Mouse (Mus musculus) cerebellum, postnatal 25 days (tissue): Measurements from ENCODE around the gene Srsf4.

Experiments
- DNase-seq, 2 experiments: peaks; one replicate each; pipeline ENCODE4 v3.0.0; 2021; ENCODE audit warnings: mixed read lengths in 2 of 2

The Srsf4 gene

GRCm38 (mm10) chr4:131916425-131916824 lies 43.0 kb downstream of the Srsf4 start:
- DNase-seq = peak; percentile 76 to 84

DNA sequence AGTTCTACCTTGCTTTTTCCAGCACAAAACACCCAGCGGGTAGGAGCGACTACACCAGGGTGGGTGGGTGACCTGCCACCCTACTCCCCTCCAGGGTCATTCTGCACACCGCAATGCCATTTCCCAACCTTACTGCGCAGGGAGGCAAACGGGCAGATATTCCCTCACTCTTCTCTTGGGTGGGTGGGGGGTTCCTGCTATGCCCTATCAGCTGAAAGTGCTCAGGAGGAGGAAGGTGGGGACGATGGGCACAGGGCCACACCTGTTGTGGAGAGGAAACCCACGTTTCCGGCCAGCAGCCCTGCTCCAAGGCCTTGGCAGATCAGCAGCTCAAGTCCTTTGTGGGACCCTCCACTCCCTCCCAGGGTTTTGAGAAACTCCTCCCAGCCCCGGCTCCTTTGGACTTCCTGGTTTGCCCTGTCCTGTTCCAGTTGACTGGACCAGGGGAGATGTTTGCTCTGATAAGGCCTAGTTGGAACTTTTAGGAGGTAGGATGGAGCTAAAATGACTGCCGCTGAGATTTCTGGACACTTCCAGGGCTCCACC lies 43.7 kb downstream of the Srsf4 start:
- DNase-seq = no peak

- no peak for DNase-seq
Measured at GRCm38 (mm10) chr4:131918026-131918533, 44.7 kb downstream of the Srsf4 start.

DNA sequence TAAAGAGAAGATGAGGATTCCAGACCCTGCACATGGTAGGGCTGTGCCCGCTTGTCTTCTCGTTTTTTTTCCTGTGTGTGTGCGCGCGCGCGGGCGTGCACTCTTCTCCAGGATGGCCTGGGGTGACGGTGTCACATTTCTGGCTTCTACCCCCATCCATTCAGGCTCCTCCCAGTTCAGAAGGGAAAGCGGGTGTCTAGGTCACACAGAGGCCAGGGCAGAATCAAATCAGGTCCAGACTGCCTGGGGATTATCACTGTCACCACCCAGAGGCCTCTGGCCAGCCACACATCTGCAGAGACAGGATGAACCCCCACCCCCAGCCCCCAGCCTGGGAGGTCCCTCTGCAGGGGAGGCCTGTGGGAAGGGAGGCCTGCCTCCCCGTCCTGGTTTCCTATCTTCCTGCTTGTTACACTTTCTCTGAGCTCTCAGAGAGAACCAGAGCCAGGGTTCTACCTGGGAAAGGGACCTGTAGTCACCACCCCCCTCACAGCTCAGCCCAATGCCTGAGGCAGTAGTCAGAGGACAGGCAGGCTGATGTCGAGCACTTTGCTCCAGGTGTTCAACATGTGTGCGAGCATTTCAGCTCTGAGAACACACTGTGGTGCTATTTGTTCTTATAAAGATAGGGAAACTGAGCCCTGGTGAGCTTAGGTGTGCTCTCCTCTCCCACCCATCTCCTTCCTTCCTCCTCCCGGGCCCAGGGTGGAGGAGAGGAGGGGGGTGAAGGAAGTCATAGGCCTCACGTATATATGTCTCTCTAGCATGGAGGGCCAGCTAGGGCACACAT lies 45.5 kb downstream of the Srsf4 start:
- no peak for DNase-seq

GRCm38 (mm10) chr4:131919506-131920140 lies 46.2 kb downstream of the Srsf4 start:
- DNase-seq = no peak

GRCm38 (mm10) chr4:131920141-131920594 lies 46.8 kb downstream of the Srsf4 start:
- no peak for DNase-seq

GRCm38 (mm10) chr4:131920595-131921351 lies 47.4 kb downstream of the Srsf4 start:
- DNase-seq = peak; percentile 45 to 57

- no peak for DNase-seq
Measured at GRCm38 (mm10) chr4:131921461-131922346, 48.3 kb downstream of the Srsf4 start, which contains the start of gene Tmem200b. Gene Tmem200b (plus strand): TSS chr4:131921771.

- DNase-seq = no peak
Measured at GRCm38 (mm10) chr4:131922404-131922803, 49.0 kb downstream of the Srsf4 start.

DNA sequence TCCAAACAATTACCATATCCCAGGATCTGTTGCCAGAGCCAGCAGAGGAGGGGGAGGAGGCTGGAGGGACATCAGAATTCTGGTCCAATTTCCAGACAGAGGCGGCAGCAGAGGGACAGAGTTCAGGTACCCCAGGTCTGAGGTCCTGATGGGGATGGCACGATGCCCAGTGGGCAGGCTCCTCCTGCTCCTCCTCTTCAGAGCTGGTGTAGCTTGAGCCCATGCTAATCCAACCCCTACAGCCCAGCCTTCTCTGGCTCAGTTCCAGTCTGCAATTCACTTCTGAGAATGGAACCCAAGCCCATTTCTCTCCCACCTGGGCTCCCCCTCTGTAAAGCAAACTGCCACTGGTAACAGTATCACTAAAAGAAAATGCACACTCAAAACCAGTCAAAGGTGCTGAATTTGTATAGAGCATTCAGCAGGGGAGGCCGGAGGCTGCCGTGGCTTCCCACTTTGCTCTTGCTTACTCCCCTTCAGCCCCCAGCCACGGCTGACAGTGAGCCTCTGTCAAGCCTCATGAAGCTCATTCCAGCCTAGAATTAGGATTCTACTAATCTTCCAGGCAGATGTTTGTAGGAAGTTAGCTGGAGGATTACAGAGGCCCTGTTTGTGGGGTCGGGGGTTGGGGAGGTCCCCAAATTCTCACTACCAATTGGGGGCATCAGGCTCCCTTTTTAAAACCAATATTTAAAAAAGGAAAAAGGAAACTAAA lies 50.8 kb downstream of the Srsf4 start:
- peak in 1 of 2 experiments; percentile 53 for DNase-seq

DNA sequence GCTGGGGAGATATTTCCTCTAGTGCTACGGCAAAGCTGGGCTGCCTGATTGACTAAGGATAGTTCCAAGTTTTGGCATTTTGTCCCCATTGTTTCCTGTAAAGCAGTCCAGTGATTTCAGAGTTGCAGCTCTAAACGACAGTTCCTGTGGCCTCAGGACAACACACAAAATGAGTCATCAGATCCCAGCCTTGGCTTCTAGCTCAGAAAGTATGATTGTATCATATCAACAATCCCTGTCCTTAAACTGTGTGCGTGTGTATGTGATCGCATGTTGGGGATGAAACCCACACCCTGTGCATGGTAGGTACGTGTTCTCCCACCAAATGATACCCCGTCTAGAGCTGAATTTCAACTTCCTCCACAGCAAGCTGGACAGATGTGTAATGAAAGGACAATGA lies 55.7 kb downstream of the Srsf4 start:
- no peak for DNase-seq

- DNase-seq = no peak
Measured at GRCm38 (mm10) chr4:131939459-131939858, 66.0 kb downstream of the Srsf4 start.

DNA sequence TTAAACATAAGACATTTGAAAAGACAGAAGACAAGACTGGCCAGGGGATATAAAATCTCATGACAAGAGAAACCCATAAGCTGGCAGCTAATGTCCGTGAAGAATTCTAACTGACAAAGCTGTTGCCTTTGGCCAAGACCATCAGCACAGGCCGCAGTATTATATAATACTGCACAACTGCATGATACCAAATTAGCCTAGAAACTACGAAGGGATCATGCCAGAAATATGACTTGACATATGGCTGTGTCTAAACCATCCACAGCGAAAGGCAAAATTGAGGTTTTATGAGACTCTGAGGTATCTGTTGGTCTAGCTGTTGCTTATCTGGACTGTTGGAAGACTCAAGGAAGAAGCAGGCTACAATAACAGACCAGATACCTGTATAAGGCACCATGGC lies 67.4 kb downstream of the Srsf4 start:
- DNase-seq = peak in 1 of 2 experiments; percentile 34

DNA sequence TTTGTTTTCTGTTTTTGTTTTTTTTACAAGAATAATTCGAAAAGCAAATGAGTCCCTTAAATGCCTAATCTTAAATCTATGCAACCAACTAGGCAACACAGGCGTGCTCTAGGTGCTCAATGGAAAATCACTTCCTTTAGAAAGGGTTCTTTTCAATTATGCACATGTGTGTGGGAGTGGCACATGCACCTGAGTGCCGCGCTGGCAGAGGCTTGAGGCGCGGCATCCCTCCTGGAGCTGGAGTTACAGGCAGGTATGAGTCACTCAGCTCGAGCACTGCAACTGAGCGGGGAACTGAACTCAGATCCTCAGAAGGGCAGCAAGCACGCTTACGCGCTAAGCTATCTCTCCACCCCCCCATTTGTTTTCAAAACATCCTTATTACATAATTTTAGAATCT lies 74.4 kb downstream of the Srsf4 start:
- no peak for DNase-seq

DNA sequence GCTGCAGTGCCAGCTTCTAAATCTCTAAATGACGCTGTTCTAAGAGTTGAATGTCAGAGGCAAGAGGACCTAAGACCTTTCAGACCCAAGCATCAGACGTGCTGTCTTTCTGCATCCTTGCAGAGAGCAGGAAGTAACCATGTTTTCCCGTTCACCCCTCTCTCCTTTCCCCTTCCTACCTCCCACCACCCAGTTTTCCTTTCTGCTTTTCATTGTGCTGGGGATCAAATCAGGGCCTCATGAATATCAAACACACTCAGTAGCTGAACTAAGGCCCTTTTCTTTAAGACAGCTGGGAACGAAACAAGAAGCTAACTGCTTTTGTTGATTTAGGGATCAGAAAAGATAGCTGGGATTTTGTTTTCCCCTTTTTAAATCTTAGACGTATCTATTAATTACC lies 76.5 kb downstream of the Srsf4 start:
- DNase-seq = no peak

DNA sequence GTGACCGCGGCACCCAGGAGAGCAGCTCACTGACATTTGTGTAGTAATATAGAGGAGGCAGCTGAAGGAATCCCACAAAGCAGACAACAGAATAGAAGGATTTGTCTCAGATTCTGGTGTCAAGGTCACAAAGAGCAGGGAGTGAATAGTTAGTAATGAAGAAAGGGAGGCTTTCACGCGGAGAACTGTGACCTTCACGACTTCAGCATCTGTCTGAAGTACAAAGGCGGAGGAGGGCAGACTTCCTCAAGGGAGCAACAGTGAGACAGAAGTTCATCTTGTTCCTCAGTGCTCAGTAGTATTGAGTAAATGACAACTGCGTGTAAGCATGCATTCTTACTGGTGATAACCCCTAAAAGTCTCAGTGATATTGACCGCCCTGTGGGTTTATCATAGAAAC lies 77.2 kb downstream of the Srsf4 start:
- no peak for DNase-seq
